Mouse (Mus musculus): Measurements from ENCODE around the gene Nhsl2. TPM values are rescaled to one million over a fixed set of nuclear protein-coding genes. Genes with fewer than 3 reads are reported as not detected.

Gene Nhsl2
- polyA plus RNA-seq, 1 experiment from 2014 or later: 17.2 TPM

DNA sequence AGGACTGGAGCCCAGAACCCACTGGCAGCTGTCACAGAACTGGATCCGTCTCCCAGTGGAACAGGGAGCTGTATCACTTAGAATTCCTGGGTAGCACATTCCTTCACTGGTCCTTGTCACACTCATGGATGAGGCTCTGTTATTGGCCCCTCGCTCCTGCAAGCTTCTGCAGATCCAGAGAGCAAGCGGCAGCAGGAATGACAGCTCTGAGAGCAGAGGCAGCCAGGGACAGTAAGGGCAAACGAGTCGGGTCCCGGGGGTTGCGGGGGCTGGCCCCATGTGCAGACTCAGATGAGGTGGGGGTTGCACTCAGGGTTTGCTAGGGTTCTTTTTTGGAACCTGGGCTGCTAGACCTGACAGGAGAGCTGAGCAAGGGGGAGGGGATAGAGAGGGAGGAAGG is 155.2 kb downstream of the Nhsl2 start:
- Histone ChIP-seq H3K4me2 (peak overlapping the region; percentile 66), H3K27ac (ENCODE audit: low read depth, low read length) (peak overlapping the region; percentile 80), H3K27me3 (ENCODE audit: control insufficient read depth, insufficient read depth, low read length) (peaks cover 22% of the 10 kb centered on the region), H3K9me3 (replicated peaks; ENCODE audit: control insufficient read depth, low read length) (no peaks in the 10 kb centered on the region), H3K9ac (ENCODE audit: low read depth, low read length) (no peak overlapping the region), H3K4me3 (ENCODE audit: low read depth, low read length) (peak overlapping the region; percentile 42), H3K4me1 (ENCODE audit: control insufficient read depth, insufficient read depth, low read length) (peaks cover 11% of the 10 kb centered on the region), H3K36me3 (ENCODE audit: control insufficient read depth, insufficient read depth, low read length) (no peaks in the 10 kb centered on the region)
- 18% methylated on average over 7 of the region's 7 CpGs for WGBS (ENCODE audit: insufficient replicate concordance)
- ATAC-seq (replicated peaks; ENCODE audit: insufficient number of reproducible peaks, low FRiP score, low TSS enrichment): peak; percentile 18; the same call in 1 of the 2 replicates

DNA sequence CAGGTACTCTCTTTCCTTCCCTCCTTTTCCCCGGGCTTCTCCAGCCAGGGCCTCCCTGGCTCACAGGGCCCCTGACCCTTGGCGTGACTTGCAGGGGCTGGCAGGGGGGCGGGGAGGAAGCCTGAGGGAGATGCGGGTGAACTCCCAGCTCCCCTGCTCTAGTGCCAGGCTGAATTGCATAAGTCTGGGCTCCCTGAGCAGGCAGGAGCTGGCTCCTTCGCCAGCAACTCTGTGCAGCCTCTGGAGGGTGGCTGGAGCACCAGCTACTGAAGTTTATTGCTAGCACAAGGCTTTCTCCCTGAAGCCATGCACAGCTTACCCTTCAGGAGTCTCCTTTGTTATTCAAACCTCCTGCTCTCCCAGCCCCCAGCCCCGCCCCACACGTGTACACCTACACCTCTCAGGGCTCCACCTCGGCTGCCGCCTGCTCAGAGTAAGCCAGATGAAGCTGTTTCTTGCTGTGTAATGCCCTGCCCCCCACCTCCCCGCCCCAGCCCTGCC is 156.0 kb downstream of the Nhsl2 start:
- WGBS (ENCODE audit: insufficient replicate concordance): 16% methylated on average over 8 of the region's 10 CpGs
- Histone ChIP-seq H3K9me3 (replicated peaks; ENCODE audit: control insufficient read depth, low read length) (no peaks in the 10 kb centered on the region), H3K27me3 (ENCODE audit: control insufficient read depth, insufficient read depth, low read length) (peaks cover 22% of the 10 kb centered on the region), H3K4me3 (ENCODE audit: low read depth, low read length) (peak overlapping the region; percentile 42), H3K4me1 (ENCODE audit: control insufficient read depth, insufficient read depth, low read length) (peaks cover 11% of the 10 kb centered on the region), H3K36me3 (ENCODE audit: control insufficient read depth, insufficient read depth, low read length) (no peaks in the 10 kb centered on the region), H3K27ac (ENCODE audit: low read depth, low read length) (peak overlapping the region; percentile 80), H3K4me2 (peak overlapping the region; percentile 66), H3K9ac (ENCODE audit: low read depth, low read length) (peak overlapping the region; percentile 70)
- ATAC-seq (replicated peaks; ENCODE audit: insufficient number of reproducible peaks, low FRiP score, low TSS enrichment): peak; percentile 42

DNA sequence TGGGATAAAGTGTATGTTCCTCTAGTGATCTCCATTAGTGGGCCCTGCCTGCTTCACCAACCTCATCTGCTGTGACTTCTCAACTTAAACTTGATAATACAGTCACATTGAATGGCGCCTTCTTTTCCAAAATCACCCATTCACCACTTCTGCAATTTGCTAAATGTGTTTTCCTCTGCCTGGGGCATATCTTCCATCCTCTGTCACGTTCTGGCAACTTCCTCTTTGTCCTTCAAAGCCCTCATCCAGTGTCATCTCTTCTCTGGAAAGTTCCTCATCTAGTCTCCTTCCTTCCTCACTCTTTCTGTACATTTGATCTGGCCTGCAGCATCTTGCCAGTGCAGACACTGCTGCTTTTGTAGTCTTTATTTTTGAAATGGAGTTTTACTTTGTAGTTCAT is 158.8 kb downstream of the Nhsl2 start:
- Histone ChIP-seq H3K4me1 (ENCODE audit: control insufficient read depth, insufficient read depth, low read length) (peaks cover 11% of the 10 kb centered on the region), H3K9ac (ENCODE audit: low read depth, low read length) (no peak overlapping the region), H3K4me3 (ENCODE audit: low read depth, low read length) (no peak overlapping the region), H3K36me3 (ENCODE audit: control insufficient read depth, insufficient read depth, low read length) (no peaks in the 10 kb centered on the region), H3K4me2 (no peak overlapping the region), H3K9me3 (replicated peaks; ENCODE audit: control insufficient read depth, low read length) (no peaks in the 10 kb centered on the region), H3K27me3 (ENCODE audit: control insufficient read depth, insufficient read depth, low read length) (peaks cover 19% of the 10 kb centered on the region), H3K27ac (ENCODE audit: low read depth, low read length) (no peak overlapping the region)
- WGBS (ENCODE audit: insufficient replicate concordance): 59% methylated on average over 2 of the region's 2 CpGs
- no peak for ATAC-seq (replicated peaks; ENCODE audit: insufficient number of reproducible peaks, low FRiP score, low TSS enrichment)

DNA sequence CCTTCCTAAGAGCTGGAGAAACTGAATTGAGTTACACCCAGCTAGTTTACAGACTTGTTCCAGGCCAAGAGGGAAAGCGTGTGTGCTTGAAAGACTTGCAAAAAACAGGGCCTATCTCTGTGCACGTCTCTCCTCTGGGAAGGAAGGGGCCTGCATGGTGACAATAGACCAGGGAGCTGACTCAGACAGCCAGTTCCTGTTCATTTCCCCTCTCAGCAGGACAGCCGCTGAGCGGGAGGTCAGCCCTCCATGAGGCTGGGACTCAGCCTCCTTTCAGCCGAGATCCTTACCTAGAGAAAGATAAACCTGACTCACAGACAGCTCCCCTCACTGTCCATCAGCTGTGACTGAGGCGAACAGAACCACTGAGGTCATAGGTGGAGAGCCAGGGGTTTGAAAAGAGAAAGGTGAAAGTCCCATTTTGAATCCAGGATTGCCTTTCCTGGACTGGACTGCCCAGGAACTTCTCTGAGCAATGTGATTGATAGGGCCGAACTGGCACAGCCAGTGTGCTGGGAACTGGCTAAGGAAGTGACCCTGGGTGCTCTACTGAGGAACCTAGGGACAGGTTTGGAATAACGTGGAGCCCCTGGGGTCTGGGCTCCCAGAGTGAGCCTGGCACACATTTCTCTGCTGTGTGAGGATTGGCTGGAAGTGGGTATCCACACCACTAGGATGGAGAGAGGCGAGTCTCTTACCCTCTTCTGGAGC is 168.2 kb downstream of the Nhsl2 start:
- Histone ChIP-seq H3K4me2 (peak overlapping the region; percentile 39), H3K9me3 (replicated peaks; ENCODE audit: control insufficient read depth, low read length) (no peaks in the 10 kb centered on the region), H3K4me3 (ENCODE audit: low read depth, low read length) (no peak overlapping the region), H3K4me1 (ENCODE audit: control insufficient read depth, insufficient read depth, low read length) (peaks cover 18% of the 10 kb centered on the region), H3K9ac (ENCODE audit: low read depth, low read length) (peak overlapping the region; percentile 6; the same call in 1 of the 2 replicates), H3K27me3 (ENCODE audit: control insufficient read depth, insufficient read depth, low read length) (no peaks in the 10 kb centered on the region), H3K36me3 (ENCODE audit: control insufficient read depth, insufficient read depth, low read length) (no peaks in the 10 kb centered on the region), H3K27ac (ENCODE audit: low read depth, low read length) (peak overlapping the region; percentile 76)
- 30% methylated on average over 9 of the region's 9 CpGs for WGBS (ENCODE audit: insufficient replicate concordance)
- no peak for ATAC-seq (replicated peaks; ENCODE audit: insufficient number of reproducible peaks, low FRiP score, low TSS enrichment)

DNA sequence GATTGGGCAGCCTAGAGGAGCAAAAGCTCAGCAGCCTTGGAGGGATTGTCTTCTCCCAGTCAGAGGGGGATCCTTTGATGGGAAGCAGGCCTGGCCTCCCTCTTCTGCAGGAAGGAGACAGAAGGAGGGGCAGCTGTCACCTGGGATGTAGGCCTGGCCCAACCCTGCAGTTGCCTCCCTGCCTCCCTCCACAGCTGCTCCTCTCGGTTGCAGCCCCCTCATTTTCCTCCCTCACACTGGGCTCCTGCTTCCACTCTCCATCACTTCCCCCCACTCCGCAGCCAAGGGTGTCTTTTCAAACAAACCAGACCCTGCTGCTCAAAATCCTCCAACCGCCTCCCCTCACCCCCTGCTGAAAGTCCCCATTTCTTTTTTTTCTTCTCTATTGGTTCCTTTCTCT is 169.7 kb downstream of the Nhsl2 start:
- Histone ChIP-seq H3K4me3 (ENCODE audit: low read depth, low read length) (no peak overlapping the region), H3K27ac (ENCODE audit: low read depth, low read length) (peak overlapping the region; percentile 76), H3K36me3 (ENCODE audit: control insufficient read depth, insufficient read depth, low read length) (no peaks in the 10 kb centered on the region), H3K4me2 (peak overlapping the region; percentile 39), H3K27me3 (ENCODE audit: control insufficient read depth, insufficient read depth, low read length) (peaks cover 3% of the 10 kb centered on the region; the same call in 1 of the 2 replicates), H3K4me1 (ENCODE audit: control insufficient read depth, insufficient read depth, low read length) (peaks cover 18% of the 10 kb centered on the region), H3K9me3 (replicated peaks; ENCODE audit: control insufficient read depth, low read length) (no peaks in the 10 kb centered on the region), H3K9ac (ENCODE audit: low read depth, low read length) (no peak overlapping the region)
- WGBS (ENCODE audit: insufficient replicate concordance): 19% methylated on average over 3 of the region's 3 CpGs
- peak; percentile 68; the same call in 1 of the 2 replicates for ATAC-seq (replicated peaks; ENCODE audit: insufficient number of reproducible peaks, low FRiP score, low TSS enrichment)

DNA sequence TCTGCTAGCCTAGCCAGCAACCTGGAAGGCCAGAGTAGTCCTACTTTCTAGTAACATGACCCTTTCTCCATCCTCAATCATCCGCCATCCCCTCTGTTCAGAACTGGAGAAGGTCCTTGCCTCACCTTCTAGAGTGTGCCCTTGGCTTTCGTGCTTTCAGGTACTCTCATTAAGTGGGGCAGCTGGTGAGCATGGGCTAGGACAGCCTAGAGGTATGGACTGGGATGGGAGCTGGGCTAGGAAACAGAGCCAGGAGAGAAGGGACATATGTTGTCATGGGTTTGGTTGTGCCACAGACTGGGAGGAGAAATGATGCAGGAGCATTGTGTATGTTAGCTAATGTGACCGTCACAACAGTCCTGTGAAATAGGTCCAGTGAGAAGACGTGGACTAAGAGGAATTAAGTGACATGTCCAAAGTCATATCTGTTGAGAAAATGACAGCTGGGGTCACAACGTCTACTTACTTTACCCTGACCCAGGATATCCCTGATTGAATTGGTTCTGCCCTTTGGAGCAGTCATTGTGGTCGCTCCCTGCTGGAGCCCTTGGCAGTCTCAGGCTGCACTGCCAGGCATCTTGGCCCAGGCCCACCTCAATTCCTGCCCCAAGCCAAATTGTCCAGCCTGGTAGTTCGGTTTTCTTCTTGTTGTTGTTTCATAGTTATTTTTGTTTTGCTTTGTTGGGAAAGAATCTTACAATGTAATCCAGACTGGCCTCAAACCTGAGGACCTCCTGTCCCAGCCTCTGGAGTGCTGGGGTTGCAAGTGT is 170.5 kb downstream of the Nhsl2 start:
- peaks cover 14% of the 10 kb centered on the region for H3K4me1 ChIP-seq (ENCODE audit: control insufficient read depth, insufficient read depth, low read length)
- peaks cover 3% of the 10 kb centered on the region; the same call in 1 of the 2 replicates for H3K27me3 ChIP-seq (ENCODE audit: control insufficient read depth, insufficient read depth, low read length)
- ATAC-seq (replicated peaks; ENCODE audit: insufficient number of reproducible peaks, low FRiP score, low TSS enrichment): no peak
- no peaks in the 10 kb centered on the region for H3K9me3 ChIP-seq (replicated peaks; ENCODE audit: control insufficient read depth, low read length)
- H3K27ac ChIP-seq (ENCODE audit: low read depth, low read length): peak overlapping the region; percentile 73
- 51% methylated on average over 7 of the region's 7 CpGs for WGBS (ENCODE audit: insufficient replicate concordance)
- no peak overlapping the region for H3K9ac ChIP-seq (ENCODE audit: low read depth, low read length)
- H3K36me3 ChIP-seq (ENCODE audit: control insufficient read depth, insufficient read depth, low read length): no peaks in the 10 kb centered on the region
- H3K4me3 ChIP-seq (ENCODE audit: low read depth, low read length): no peak overlapping the region
- no peak overlapping the region for H3K4me2 ChIP-seq

DNA sequence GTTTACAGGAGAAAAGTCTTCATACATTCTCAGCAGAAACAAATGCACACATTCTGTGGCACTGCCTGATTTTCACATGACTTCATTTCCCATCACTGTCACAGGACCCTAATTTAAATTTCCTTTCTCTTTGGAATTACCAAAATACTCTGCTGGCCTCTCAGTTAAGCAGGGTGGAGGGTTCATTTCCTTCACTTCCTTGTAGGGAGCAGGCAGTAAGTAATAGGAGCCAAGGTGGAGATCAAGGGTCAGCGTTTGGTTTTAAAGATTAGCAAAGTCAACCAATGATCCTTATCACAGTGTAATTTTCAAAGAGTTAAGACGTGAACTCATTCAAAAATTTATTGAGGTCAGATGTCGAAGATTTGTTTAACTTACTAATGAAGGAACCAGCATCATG is 175.8 kb downstream of the Nhsl2 start:
- ATAC-seq (replicated peaks; ENCODE audit: insufficient number of reproducible peaks, low FRiP score, low TSS enrichment): no peak
- H3K36me3 ChIP-seq (ENCODE audit: control insufficient read depth, insufficient read depth, low read length): no peaks in the 10 kb centered on the region
- H3K27me3 ChIP-seq (ENCODE audit: control insufficient read depth, insufficient read depth, low read length): peaks cover 8% of the 10 kb centered on the region
- H3K27ac ChIP-seq (ENCODE audit: low read depth, low read length): no peak overlapping the region
- 53% methylated on average over 3 of the region's 3 CpGs for WGBS (ENCODE audit: insufficient replicate concordance)
- H3K9ac ChIP-seq (ENCODE audit: low read depth, low read length): no peak overlapping the region
- no peak overlapping the region for H3K4me3 ChIP-seq (ENCODE audit: low read depth, low read length)
- peaks cover under 1% of the 10 kb centered on the region; the same call in 1 of the 2 replicates for H3K4me1 ChIP-seq (ENCODE audit: control insufficient read depth, insufficient read depth, low read length)
- no peak overlapping the region for H3K4me2 ChIP-seq
- H3K9me3 ChIP-seq (replicated peaks; ENCODE audit: control insufficient read depth, low read length): no peaks in the 10 kb centered on the region

DNA sequence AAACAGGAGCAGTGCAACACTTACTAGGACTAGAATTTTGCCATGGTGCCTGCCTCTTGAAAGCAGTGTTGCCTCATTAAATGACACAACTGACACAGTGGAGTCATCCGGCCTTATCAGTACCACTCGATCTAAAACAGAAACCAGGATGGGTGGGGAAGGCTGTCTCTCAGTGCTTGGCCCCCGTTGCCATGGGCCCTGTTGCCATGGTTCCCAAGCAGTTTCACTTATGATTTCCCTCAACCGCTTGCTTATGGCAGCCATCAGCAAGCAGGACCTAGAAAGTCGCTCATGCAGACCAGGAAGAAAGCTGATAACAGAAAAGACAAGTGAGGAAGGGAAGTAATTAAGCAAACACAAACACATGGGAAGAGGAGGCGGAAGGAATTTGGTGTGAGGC is 182.7 kb downstream of the Nhsl2 start:
- no peak overlapping the region for H3K4me3 ChIP-seq (ENCODE audit: low read depth, low read length)
- no peaks in the 10 kb centered on the region for H3K4me1 ChIP-seq (ENCODE audit: control insufficient read depth, insufficient read depth, low read length)
- H3K27ac ChIP-seq (ENCODE audit: low read depth, low read length): no peak overlapping the region
- H3K36me3 ChIP-seq (ENCODE audit: control insufficient read depth, insufficient read depth, low read length): no peaks in the 10 kb centered on the region
- no peaks in the 10 kb centered on the region for H3K9me3 ChIP-seq (replicated peaks; ENCODE audit: control insufficient read depth, low read length)
- 37% methylated on average over 6 of the region's 6 CpGs for WGBS (ENCODE audit: insufficient replicate concordance)
- no peak for ATAC-seq (replicated peaks; ENCODE audit: insufficient number of reproducible peaks, low FRiP score, low TSS enrichment)
- no peak overlapping the region for H3K9ac ChIP-seq (ENCODE audit: low read depth, low read length)
- peaks cover 5% of the 10 kb centered on the region for H3K27me3 ChIP-seq (ENCODE audit: control insufficient read depth, insufficient read depth, low read length)
- no peak overlapping the region for H3K4me2 ChIP-seq

All from heart, embryonic 11.5 days (tissue).